Mouse (Mus musculus) large intestine, adult 2 months (tissue): ENCODE data around the gene Olfr585. TPM values are rescaled to one million over a fixed set of nuclear protein-coding genes. Genes with fewer than 3 reads are reported as not detected.

ENCODE experiments used
- DNase-seq: peaks from one replicate; pipeline ENCODE4 v3.0.0-alpha.2; 2012; ENCODE audit warnings: low read depth, low spot score
- whole genome bisulfite sequencing: fragments of 180-500 bp; shearing (Covaris S2); methylation state at CpG from one replicate; pipeline ENCODE4 v1.1.7; 2018; 5-methylcytosine and 5-hydroxymethylcytosine counted together
- polyA plus RNA-seq: library from polyadenylated mRNA; depleted of rRNA; stranded (reverse); fragments of >200 nt; gene quantifications from 2 replicates; pipeline ENCODE4 v1.2.3, GENCODE M21; 2012; rRNA removed

Gene Olfr585
- polyA plus RNA-seq = not detected in 2 replicates

GRCm38 (mm10) chr7:103097420-103097819 lies at the start of gene Olfr585:
TSS of gene Olfr585 (plus strand) at chr7:103097720.
- WGBS = 80% methylated on average over 1 of the region's 1 CpGs
- no peak for DNase-seq

DNA sequence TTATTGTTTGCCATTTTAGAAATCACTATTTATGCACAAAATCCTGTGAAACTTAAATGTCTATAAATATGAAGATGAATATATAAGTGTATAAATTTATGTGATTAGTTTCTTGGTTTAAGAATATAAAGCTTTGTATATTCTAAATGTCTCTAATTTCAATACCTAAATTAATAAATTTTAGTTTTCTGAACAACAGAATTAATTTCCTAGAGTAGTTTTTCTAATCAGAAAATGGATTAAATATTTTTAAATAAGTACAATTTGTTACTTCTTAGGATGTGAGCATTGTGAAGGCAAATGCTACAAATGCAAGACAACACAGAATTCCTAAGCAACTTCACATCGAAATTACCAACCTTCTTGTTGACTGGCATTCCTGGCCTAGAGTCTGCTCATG lies 46.5 kb upstream of the Olfr585 start, which contains the start of gene Olfr583:
TSS of gene Olfr583 (plus strand) at position 301 of the 400 bp plus-strand sequence.
- 81% methylated on average over 1 of the region's 1 CpGs for WGBS
- DNase-seq = no peak

- 80% methylated on average over 1 of the region's 1 CpGs for WGBS
- DNase-seq = no peak
Observed at GRCm38 (mm10) chr7:103081585-103081984, 15.9 kb upstream of the Olfr585 start, which contains the start of gene Olfr584. TSS of gene Olfr584 (plus strand) at chr7:103081885.

- WGBS = 44% methylated on average over 3 of the region's 3 CpGs
- no peak for DNase-seq
Observed at GRCm38 (mm10) chr7:103119406-103119805, 21.9 kb downstream of the Olfr585 start.

DNA sequence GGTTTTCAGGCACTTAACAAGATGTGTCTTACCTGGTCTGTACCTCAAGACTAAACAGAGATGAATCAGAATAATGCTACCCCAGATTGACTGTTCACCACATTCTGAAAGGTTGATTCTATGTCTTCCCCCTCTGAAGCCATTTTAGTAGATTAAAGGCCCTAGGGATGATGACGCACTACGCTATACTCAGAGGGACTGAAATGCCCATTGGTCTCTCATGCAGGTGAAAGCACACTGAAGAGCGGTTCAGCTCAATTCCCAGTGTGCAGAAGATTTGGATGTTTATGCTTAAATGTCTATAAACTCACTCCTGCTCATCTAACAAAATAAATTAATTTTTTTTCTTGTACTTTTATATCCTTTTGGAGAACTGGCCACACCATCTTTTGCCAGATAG lies 28.0 kb downstream of the Olfr585 start, which contains the start of gene Olfr586:
TSS of gene Olfr586 (minus strand) at position 101 of the 400 bp plus-strand sequence.
- WGBS = 84% methylated on average over 3 of the region's 3 CpGs
- DNase-seq = no peak

GRCm38 (mm10) chr7:103140579-103140978 lies 43.1 kb downstream of the Olfr585 start, which contains the start of gene Olfr588-ps1:
TSS of gene Olfr588-ps1 (plus strand) at chr7:103140879.
- 60% methylated on average over 1 of the region's 1 CpGs for WGBS
- DNase-seq = no peak

Other genes starting within 250 kb of the Olfr585 start
- not detected in 2 replicates for gene Olfr566, start 239.0 kb upstream of the Olfr585 start, polyA plus RNA-seq
- not detected in 2 replicates for gene Olfr568, start 220.6 kb upstream of the Olfr585 start, polyA plus RNA-seq
- not detected in 2 replicates for gene Olfr569, start 206.8 kb upstream of the Olfr585 start, polyA plus RNA-seq
- gene Olfr570, start 203.1 kb upstream of the Olfr585 start, polyA plus RNA-seq = not detected in 2 replicates
- not detected in 2 replicates for gene Olfr571, start 180.2 kb upstream of the Olfr585 start, polyA plus RNA-seq
- gene Olfr572, start 173.3 kb upstream of the Olfr585 start, polyA plus RNA-seq = not detected in 2 replicates
- gene Olfr573-ps1, start 155.1 kb upstream of the Olfr585 start, polyA plus RNA-seq = not detected in 2 replicates
- gene Olfr574, start 149.3 kb upstream of the Olfr585 start, polyA plus RNA-seq = not detected in 2 replicates
- gene Olfr575, start 138.9 kb upstream of the Olfr585 start, polyA plus RNA-seq = not detected in 2 replicates
- not detected in 2 replicates for gene Olfr576, start 135.1 kb upstream of the Olfr585 start, polyA plus RNA-seq
- not detected in 2 replicates for gene Olfr577, start 121.8 kb upstream of the Olfr585 start, polyA plus RNA-seq
- gene Olfr578, start 108.4 kb upstream of the Olfr585 start, polyA plus RNA-seq = not detected in 2 replicates
- not detected in 2 replicates for gene Olfr582, start 59.7 kb upstream of the Olfr585 start, polyA plus RNA-seq
- gene Olfr583, start 46.4 kb upstream of the Olfr585 start, polyA plus RNA-seq = not detected in 2 replicates
- not detected in 2 replicates for gene Olfr584, start 15.8 kb upstream of the Olfr585 start, polyA plus RNA-seq
- gene Olfr586, start 27.9 kb downstream of the Olfr585 start, polyA plus RNA-seq = not detected in 2 replicates
- not detected in 2 replicates for gene Olfr588-ps1, start 43.2 kb downstream of the Olfr585 start, polyA plus RNA-seq
- gene Olfr589, start 58.6 kb downstream of the Olfr585 start, polyA plus RNA-seq = not detected in 2 replicates
- gene Olfr591, start 80.6 kb downstream of the Olfr585 start, polyA plus RNA-seq = not detected in 2 replicates
- gene Olfr592, start 87.1 kb downstream of the Olfr585 start, polyA plus RNA-seq = not detected in 2 replicates
- not detected in 2 replicates for gene Olfr593, start 114.1 kb downstream of the Olfr585 start, polyA plus RNA-seq
- not detected in 2 replicates for gene Olfr594, start 119.3 kb downstream of the Olfr585 start, polyA plus RNA-seq
- not detected in 2 replicates for gene Usp17ld, start 154.8 kb downstream of the Olfr585 start, polyA plus RNA-seq
- gene Olfr596, start 207.9 kb downstream of the Olfr585 start, polyA plus RNA-seq = not detected in 2 replicates
- gene Olfr597, start 218.6 kb downstream of the Olfr585 start, polyA plus RNA-seq = not detected in 2 replicates
- gene Olfr598, start 225.8 kb downstream of the Olfr585 start, polyA plus RNA-seq = not detected in 2 replicates
- not detected in 2 replicates for gene Olfr599, start 238.2 kb downstream of the Olfr585 start, polyA plus RNA-seq